Mouse (Mus musculus): Measurements from ENCODE around the gene Tmem212.

GRCm38 (mm10) chr3:27861086-27861485 lies 35.1 kb downstream of the Tmem212 start:
- TF ChIP-seq CTCF (conservative IDR thresholded peaks at IDR 0.05; ENCODE audit: low read length) (no peak), NANOG (IDR thresholded peaks at IDR 0.05; ENCODE audit: borderline replicate concordance, low read length) (no peak), POU5F1 (IDR thresholded peaks at IDR 0.05; ENCODE audit: borderline replicate concordance, low read length) (no peak)

Data from E14TG2a.4 (cell line).